8 mouse cellular contexts compared by ENCODE assay signal in the genomic region with DNA sequence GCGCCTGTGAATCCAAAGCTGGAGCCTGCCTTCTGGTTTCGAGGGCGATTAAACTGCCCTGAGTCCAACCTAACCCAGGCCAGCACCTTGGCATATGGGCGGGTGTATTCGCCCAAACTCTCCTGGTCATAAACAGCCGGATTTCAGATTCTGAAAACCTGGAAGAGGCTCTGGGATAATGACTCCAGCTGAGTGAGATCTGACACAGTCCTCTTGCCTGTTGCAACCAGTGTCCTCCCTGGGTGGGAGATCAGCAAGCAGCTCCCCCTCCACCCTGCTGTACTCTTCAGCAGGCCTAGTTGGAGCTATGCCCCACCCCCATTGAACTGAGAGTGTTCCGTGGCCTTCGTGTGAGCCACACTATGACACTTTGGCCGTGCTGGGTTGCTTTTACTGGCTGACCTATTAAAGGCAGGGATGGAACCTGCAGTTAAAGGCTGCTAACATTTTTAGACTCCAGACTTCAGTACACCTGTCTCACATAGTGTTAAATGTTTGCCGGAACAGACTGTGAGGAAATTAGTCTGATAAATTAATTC. TPM values are rescaled to one million over a fixed set of nuclear protein-coding genes. Genes with fewer than 3 reads are reported as not detected.
DNase-seq lines count a peak whose midpoint lies in the region; ATAC-seq lines count a peak whose summit lies in the region.

No protein-coding gene starts in this region.

- H3K4me1 ChIP-seq in heart, embryonic 15.5 days (replicated peaks): peaks cover 19% of the 10 kb centered on the region
- H3K4me1 ChIP-seq in hindbrain, embryonic 13.5 days (replicated peaks): peaks cover 18% of the 10 kb centered on the region
- peaks cover 29% of the 10 kb centered on the region for H3K4me1 ChIP-seq in limb, embryonic 10.5 days
- peaks cover 12% of the 10 kb centered on the region for H3K4me1 ChIP-seq in neural tube, embryonic 14.5 days (ENCODE audit: control insufficient read depth, insufficient read depth, low read length)

- no peaks in the 10 kb centered on the region for H3K9me3 ChIP-seq in heart, embryonic 15.5 days (replicated peaks)
- no peaks in the 10 kb centered on the region for H3K9me3 ChIP-seq in hindbrain, embryonic 13.5 days
- no peaks in the 10 kb centered on the region for H3K9me3 ChIP-seq in limb, embryonic 10.5 days (replicated peaks)
- H3K9me3 ChIP-seq in neural tube, embryonic 14.5 days (ENCODE audit: control insufficient read depth, low read length): no peaks in the 10 kb centered on the region

- H3K36me3 ChIP-seq in heart, embryonic 15.5 days: no peaks in the 10 kb centered on the region
- H3K36me3 ChIP-seq in hindbrain, embryonic 13.5 days: no peaks in the 10 kb centered on the region
- H3K36me3 ChIP-seq in limb, embryonic 10.5 days: no peaks in the 10 kb centered on the region
- H3K36me3 ChIP-seq in neural tube, embryonic 14.5 days (ENCODE audit: control insufficient read depth, insufficient read depth, low read length): no peaks in the 10 kb centered on the region

- no peak for ATAC-seq in heart, embryonic 15.5 days (replicated peaks; ENCODE audit: insufficient number of reproducible peaks, insufficient read depth, low FRiP score, low read depth)
- no peak for ATAC-seq in hindbrain, embryonic 13.5 days (ENCODE audit: low FRiP score)
- no peak for ATAC-seq in neural tube, embryonic 14.5 days (ENCODE audit: low read depth)

- H3K4me3 ChIP-seq in heart, embryonic 15.5 days: peak overlapping the region; percentile 41
- peak overlapping the region; percentile 36; the same call in 1 of the 2 replicates for H3K4me3 ChIP-seq in hindbrain, embryonic 13.5 days
- H3K4me3 ChIP-seq in limb, embryonic 10.5 days: peak overlapping the region; percentile 51; the same call in 1 of the 2 replicates
- H3K4me3 ChIP-seq in neural tube, embryonic 14.5 days (ENCODE audit: low read depth, low read length): peak overlapping the region; percentile 27; the same call in 1 of the 2 replicates

- DNase-seq in heart, adult 8-10 months (ENCODE audit: low spot score): no peak
- peak; percentile 46 for DNase-seq in limb, embryonic 10.5 days (ENCODE audit: low spot score)
- DNase-seq in thymus, postnatal 14 days: no peak
- no peak for DNase-seq in embryo, embryonic 11 days
- DNase-seq in urinary bladder, adult 18-20 months (ENCODE audit: low spot score in 2 of 2): no peak

- no peak overlapping the region for H3K27ac ChIP-seq in heart, embryonic 15.5 days
- no peak overlapping the region for H3K27ac ChIP-seq in hindbrain, embryonic 13.5 days
- no peak overlapping the region; the same call in 1 of the 2 replicates for H3K27ac ChIP-seq in limb, embryonic 10.5 days
- H3K27ac ChIP-seq in neural tube, embryonic 14.5 days (ENCODE audit: low read depth, low read length): no peak overlapping the region

- 23% methylated on average over 10 of the region's 10 CpGs for whole genome bisulfite sequencing in heart, embryonic 15.5 days
- 20% methylated on average over 10 of the region's 10 CpGs for WGBS in hindbrain, embryonic 13.5 days
- 17% methylated on average over 10 of the region's 10 CpGs for WGBS in limb, embryonic 10.5 days
- 16% methylated on average over 10 of the region's 10 CpGs for WGBS in neural tube, embryonic 14.5 days

- H3K27me3 ChIP-seq in heart, embryonic 15.5 days: peaks cover 94% of the 10 kb centered on the region
- peaks cover 100% of the 10 kb centered on the region for H3K27me3 ChIP-seq in hindbrain, embryonic 13.5 days
- H3K27me3 ChIP-seq in limb, embryonic 10.5 days (ENCODE audit: low read depth, poor library complexity, severe bottlenecking): peaks cover 99% of the 10 kb centered on the region
- peaks cover 59% of the 10 kb centered on the region for H3K27me3 ChIP-seq in neural tube, embryonic 14.5 days (ENCODE audit: control insufficient read depth, insufficient read depth, low read length)

- peak overlapping the region; percentile 65 for H3K4me2 ChIP-seq in heart, embryonic 15.5 days
- peak overlapping the region; percentile 61 for H3K4me2 ChIP-seq in hindbrain, embryonic 13.5 days
- peak overlapping the region; percentile 50; the same call in 1 of the 2 replicates for H3K4me2 ChIP-seq in neural tube, embryonic 14.5 days (ENCODE audit: low read depth, low read length)

- 0 out of 2 replicates have a peak overlapping the region, but pooled peaks have one; percentile 35 for H3K9ac ChIP-seq in heart, embryonic 15.5 days
- H3K9ac ChIP-seq in hindbrain, embryonic 13.5 days: peak overlapping the region; percentile 58; the same call in 1 of the 2 replicates
- no peak overlapping the region for H3K9ac ChIP-seq in neural tube, embryonic 14.5 days (replicated peaks; ENCODE audit: low read depth, low read length)

RNA-seq across cellular contexts. Expression of gene Ovol1, which starts 0.9 kb away (rescaled TPM):
- polyA plus RNA-seq in heart, embryonic 15.5 days (2015; fragmentation: Nextera tagmentation; extraction: Ambion mirVana): 0.25 and 0.87 TPM in 2 replicates
- not detected for total RNA-seq in heart, adult 8-10 months (2022)
- polyA plus RNA-seq in hindbrain, embryonic 13.5 days (2015; fragmentation: Nextera tagmentation; extraction: Ambion mirVana): 0.21 TPM in 1 of 2 replicates, not detected in the other
- 0.74 and 0.86 TPM in 2 replicates for polyA plus RNA-seq in limb, embryonic 10.5 days (2016; fragmentation: Nextera tagmentation; extraction: Ambion mirVana)
- 0.14 TPM in 1 of 2 replicates, not detected in the other for polyA plus RNA-seq in neural tube, embryonic 14.5 days (2014; fragmentation: Nextera tagmentation; extraction: Ambion mirVana)

RNA-seq across cellular contexts. Expression of gene Ap5b1, which starts 6.5 kb away (rescaled TPM):
- 2.0 and 4.5 TPM in 2 replicates for polyA plus RNA-seq in heart, embryonic 15.5 days (2015; fragmentation: Nextera tagmentation; extraction: Ambion mirVana)
- 1 to 10 TPM; 2.3 to 3.2 (median 2.7) TPM for total RNA-seq in heart, adult 8-10 months (2022)
- polyA plus RNA-seq in hindbrain, embryonic 13.5 days (2015; fragmentation: Nextera tagmentation; extraction: Ambion mirVana): 2.2 and 2.9 TPM in 2 replicates
- polyA plus RNA-seq in limb, embryonic 10.5 days (2016; fragmentation: Nextera tagmentation; extraction: Ambion mirVana): 1.2 and 1.4 TPM in 2 replicates
- 2.6 and 3.7 TPM in 2 replicates for polyA plus RNA-seq in neural tube, embryonic 14.5 days (2014; fragmentation: Nextera tagmentation; extraction: Ambion mirVana)

RNA-seq across cellular contexts. Expression of gene Rnaseh2c, which starts 40.4 kb away (rescaled TPM):
- 89.7 and 96.1 TPM in 2 replicates for polyA plus RNA-seq in heart, embryonic 15.5 days (2015; fragmentation: Nextera tagmentation; extraction: Ambion mirVana)
- 10 to 100 TPM; 49.9 to 66.3 (median 64.9) TPM for total RNA-seq in heart, adult 8-10 months (2022)
- 71.2 and 80.6 TPM in 2 replicates for polyA plus RNA-seq in hindbrain, embryonic 13.5 days (2015; fragmentation: Nextera tagmentation; extraction: Ambion mirVana)
- polyA plus RNA-seq in limb, embryonic 10.5 days (2016; fragmentation: Nextera tagmentation; extraction: Ambion mirVana): 197 and 205 TPM in 2 replicates
- polyA plus RNA-seq in neural tube, embryonic 14.5 days (2014; fragmentation: Nextera tagmentation; extraction: Ambion mirVana): 49.8 and 51.7 TPM in 2 replicates

RNA-seq across cellular contexts. Expression of gene Kat5, which starts 48.7 kb away (rescaled TPM):
- 29.6 and 35.3 TPM in 2 replicates for polyA plus RNA-seq in heart, embryonic 15.5 days (2015; fragmentation: Nextera tagmentation; extraction: Ambion mirVana)
- 10 to 100 TPM; 23.1 to 38.7 (median 29.3) TPM for total RNA-seq in heart, adult 8-10 months (2022)
- polyA plus RNA-seq in hindbrain, embryonic 13.5 days (2015; fragmentation: Nextera tagmentation; extraction: Ambion mirVana): 77.2 and 79.7 TPM in 2 replicates
- polyA plus RNA-seq in limb, embryonic 10.5 days (2016; fragmentation: Nextera tagmentation; extraction: Ambion mirVana): 51.5 and 59.3 TPM in 2 replicates
- polyA plus RNA-seq in neural tube, embryonic 14.5 days (2014; fragmentation: Nextera tagmentation; extraction: Ambion mirVana): 45.6 and 47.3 TPM in 2 replicates

RNA-seq across cellular contexts. Expression of gene Snx32, which starts 51.0 kb away (rescaled TPM):
- polyA plus RNA-seq in heart, embryonic 15.5 days (2015; fragmentation: Nextera tagmentation; extraction: Ambion mirVana): 15.8 and 17.6 TPM in 2 replicates
- total RNA-seq in heart, adult 8-10 months (2022): 1 to 10 TPM; 3.7 to 6.5 (median 6.0) TPM
- 80.3 and 81.1 TPM in 2 replicates for polyA plus RNA-seq in hindbrain, embryonic 13.5 days (2015; fragmentation: Nextera tagmentation; extraction: Ambion mirVana)
- polyA plus RNA-seq in limb, embryonic 10.5 days (2016; fragmentation: Nextera tagmentation; extraction: Ambion mirVana): 4.1 and 7.0 TPM in 2 replicates
- 95.2 and 107 TPM in 2 replicates for polyA plus RNA-seq in neural tube, embryonic 14.5 days (2014; fragmentation: Nextera tagmentation; extraction: Ambion mirVana)
